Mouse (Mus musculus) stomach, postnatal 0 days (tissue): ENCODE data around the gene Bbof1.

Experiments used
- CTCF ChIP-seq: IDR thresholded peaks from 2 replicates; pipeline ENCODE4 v1.5.1; 2016; ENCODE audit warnings: antibody characterized with exemption, low read depth, mild to moderate bottlenecking, moderate library complexity
- EP300 ChIP-seq: optimal IDR thresholded peaks from 2 replicates; pipeline ENCODE3; 2016; ENCODE audit warnings: antibody characterized with exemption

DNA sequence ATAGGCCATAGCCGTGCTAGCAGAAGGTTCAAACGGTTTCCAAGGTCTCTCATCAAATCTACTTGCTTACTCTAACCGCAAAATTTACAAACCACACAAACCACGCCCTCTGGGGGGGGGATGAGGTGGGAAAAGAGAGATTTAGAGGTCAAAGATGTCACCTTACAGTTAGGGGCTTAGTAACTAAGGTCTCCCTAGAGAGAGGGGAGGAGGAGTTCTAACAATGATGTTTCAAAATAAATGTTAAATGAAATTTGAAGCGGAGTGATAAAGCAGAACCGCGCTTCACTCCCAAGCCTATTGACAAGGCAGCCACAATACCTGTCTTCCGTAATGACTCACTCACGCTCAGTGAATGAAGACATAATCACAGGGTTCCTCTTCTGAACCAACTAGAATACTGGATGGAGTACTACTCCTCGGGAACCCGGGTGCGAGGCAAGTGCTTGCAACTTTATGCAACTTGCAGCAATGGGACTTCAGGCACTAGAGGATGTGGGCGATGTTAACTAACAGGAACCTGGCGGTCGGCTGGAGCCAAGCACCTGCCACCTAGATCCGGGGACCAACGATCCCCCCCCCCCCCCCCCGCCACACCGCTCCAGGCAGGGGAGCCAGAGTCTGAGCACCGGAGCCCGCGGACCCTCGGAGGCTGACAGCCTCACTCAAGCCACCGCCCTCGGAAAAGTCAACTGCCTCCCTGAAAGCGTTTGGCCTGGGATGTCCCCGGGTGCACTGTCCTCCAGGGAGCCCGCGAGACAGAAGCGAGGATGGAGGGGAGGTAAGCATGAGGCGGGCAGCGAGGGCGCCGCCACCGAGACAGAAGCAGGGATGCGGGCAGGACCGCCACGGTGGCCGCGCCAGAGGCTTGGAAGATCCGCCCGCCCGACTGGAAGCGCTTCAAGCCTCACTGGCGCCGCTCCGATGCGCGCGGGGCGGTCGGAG is 725 bp upstream of the Bbof1 start:
- TF ChIP-seq CTCF (no peak), EP300 (no peak)
